ENCODE assay signal across 9 mouse cellular contexts in the genomic region with DNA sequence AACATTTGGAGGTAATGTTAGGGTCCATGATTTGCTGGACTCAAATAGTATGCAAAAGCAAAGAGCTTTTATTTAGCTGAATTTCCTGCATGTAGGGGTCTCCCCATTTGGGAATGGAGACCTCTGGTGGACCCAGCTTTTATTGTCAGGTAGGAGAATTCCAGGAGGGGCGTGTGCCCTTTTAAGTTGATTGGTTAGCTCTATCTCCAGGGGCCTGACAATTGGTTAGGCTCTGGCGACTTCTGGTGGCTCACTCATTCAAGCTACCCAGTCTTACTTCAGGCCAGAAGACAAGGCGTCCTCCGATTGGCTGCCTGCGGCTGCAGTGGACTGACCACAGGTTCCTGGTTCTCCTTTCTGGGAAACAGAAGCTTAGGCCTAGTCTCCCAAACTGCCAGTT. TPM values are rescaled to one million over a fixed set of nuclear protein-coding genes. Genes with fewer than 3 reads are reported as not detected.
DNase-seq lines count a peak whose midpoint lies in the region; ATAC-seq and TF ChIP-seq lines count a peak whose summit lies in the region.
"Had no signal": no experiment of that assay in that cellular context is flagged by ENCODE, and none has a peak within 500 bp of the region (broad histone marks: within the 10 kb centered on the region; RNA-seq: fewer than 3 reads in every experiment).

No protein-coding gene starts in this region.

- H3K4me1 ChIP-seq in CH12.LX (ENCODE audit: control insufficient read depth in 1 of 2, insufficient read depth in 2 of 2): peaks cover 2 to 18% of the 10 kb centered on the region in 2 experiments; a peak in 3 of 4 replicates
- peaks cover 30% of the 10 kb centered on the region for H3K4me1 ChIP-seq in heart, embryonic 13.5 days
- H3K4me1 ChIP-seq in limb, embryonic 10.5 days: peaks cover 19% of the 10 kb centered on the region
- no peaks in the 10 kb centered on the region for H3K4me1 ChIP-seq in neural tube, embryonic 11.5 days (ENCODE audit: control insufficient read depth, insufficient read depth, low read length)

- no peak for TF ChIP-seq EP300 in CH12.LX (IDR thresholded peaks at IDR 0.05; ENCODE audit: low read length)

- no peaks in the 10 kb centered on the region for H3K27me3 ChIP-seq in CH12.LX (replicated peaks)
- H3K27me3 ChIP-seq in heart, embryonic 13.5 days (replicated peaks): no peaks in the 10 kb centered on the region
- H3K27me3 ChIP-seq in limb, embryonic 10.5 days (ENCODE audit: low read depth, poor library complexity, severe bottlenecking): no peaks in the 10 kb centered on the region
- H3K27me3 ChIP-seq in neural tube, embryonic 11.5 days (ENCODE audit: control insufficient read depth, insufficient read depth, low read length): no peaks in the 10 kb centered on the region

- 45% methylated on average over 5 of the region's 5 CpGs for WGBS in heart, embryonic 13.5 days
- WGBS in limb, embryonic 10.5 days: 38% methylated on average over 5 of the region's 5 CpGs
- WGBS in neural tube, embryonic 11.5 days: 45% methylated on average over 5 of the region's 5 CpGs

- H3K4me3 ChIP-seq in CH12.LX (replicated peaks in 1 of 3; ENCODE audit: low read depth in 2 of 3, low read length in 2 of 3, poor library complexity in 1 of 3): no peak overlapping the region
- H3K4me3 ChIP-seq in heart, embryonic 13.5 days: no peak overlapping the region
- H3K4me3 ChIP-seq in limb, embryonic 10.5 days: no peak overlapping the region
- H3K4me3 ChIP-seq in neural tube, embryonic 11.5 days (ENCODE audit: low read depth, low read length): no peak overlapping the region
- H3K4me3 ChIP-seq: erythroblast, embryonic 14.5 days had no signal

- ATAC-seq in heart, embryonic 13.5 days (ENCODE audit: extremely low read depth, insufficient number of reproducible peaks, low FRiP score, low TSS enrichment): peak; percentile 62; the same call in 1 of the 2 replicates
- ATAC-seq in neural tube, embryonic 11.5 days (ENCODE audit: insufficient read depth, low FRiP score, low TSS enrichment): no peak

- TF ChIP-seq CTCF in CH12.LX (conservative IDR thresholded peaks at IDR 0.05 in 1 of 2, IDR thresholded peaks at IDR 0.05 in 1 of 2; ENCODE audit: low read depth in 2 of 2, low read length in 2 of 2): peak in 1 of 2 experiments; percentile 41; a peak in 2 of 4 replicates

- no peak overlapping the region for H3K27ac ChIP-seq in CH12.LX (ENCODE audit: insufficient read depth, low read depth)
- no peak overlapping the region; the same call in 1 of the 2 replicates for H3K27ac ChIP-seq in heart, embryonic 13.5 days (replicated peaks)
- H3K27ac ChIP-seq in limb, embryonic 10.5 days: peak overlapping the region; percentile 47; the same call in 1 of the 2 replicates
- no peak overlapping the region for H3K27ac ChIP-seq in neural tube, embryonic 11.5 days (ENCODE audit: low read depth, low read length)

- no peak for TF ChIP-seq POLR2A in CH12.LX (IDR thresholded peaks at IDR 0.05; ENCODE audit: low read depth, low read length)

- H3K9me3 ChIP-seq in CH12.LX (replicated peaks; ENCODE audit: low read length): no peaks in the 10 kb centered on the region
- no peaks in the 10 kb centered on the region for H3K9me3 ChIP-seq in heart, embryonic 13.5 days
- H3K9me3 ChIP-seq in limb, embryonic 10.5 days (replicated peaks): no peaks in the 10 kb centered on the region
- no peaks in the 10 kb centered on the region for H3K9me3 ChIP-seq in neural tube, embryonic 11.5 days (ENCODE audit: control insufficient read depth, low read length)

- DNase-seq in CH12.LX (ENCODE audit: extremely low read depth): no peak
- peak; percentile 42 for DNase-seq in Muller cell, postnatal 12 days (ENCODE audit: inconsistent ontology term)
- peak; percentile 35 for DNase-seq in limb, embryonic 10.5 days (ENCODE audit: low spot score)
- peak; percentile 31 for DNase-seq in neural tube, embryonic 11.5 days (ENCODE audit: low spot score)
- no peak for DNase-seq in cerebellum, adult 18-20 months
- no peak for DNase-seq in left cerebral cortex, adult 11 months (ENCODE audit: low spot score)
- DNase-seq in testis, postnatal 14 days (ENCODE audit: low spot score): no peak

- TF ChIP-seq RAD21 in CH12.LX (IDR thresholded peaks at IDR 0.05; ENCODE audit: low read depth, low read length): peak; percentile 37

- no peaks in the 10 kb centered on the region for H3K79me2 ChIP-seq in CH12.LX (replicated peaks; ENCODE audit: control insufficient read depth, extremely low read depth, insufficient read depth, poor library complexity, severe bottlenecking)

- H3K9ac ChIP-seq in CH12.LX (ENCODE audit: insufficient read depth, low read depth): no peak overlapping the region
- H3K9ac ChIP-seq in heart, embryonic 13.5 days: no peak overlapping the region
- H3K9ac ChIP-seq in neural tube, embryonic 11.5 days (ENCODE audit: low read length): no peak overlapping the region

- dilution Hi-C loops in CH12.LX (cut with MboI; ENCODE audit: extremely low pct_ligation_motif_present, extremely low pct_unique_long_range_greater_than_20kb, low sequenced_read_pairs): no loop called here

- no peak overlapping the region for H3K4me2 ChIP-seq in CH12.LX (ENCODE audit: insufficient read depth, low read depth, poor library complexity, severe bottlenecking)
- H3K4me2 ChIP-seq in heart, embryonic 13.5 days: no peak overlapping the region
- no peak overlapping the region for H3K4me2 ChIP-seq in neural tube, embryonic 11.5 days (ENCODE audit: low read depth)

- H3K36me3 ChIP-seq in CH12.LX (replicated peaks in 1 of 2; ENCODE audit: control insufficient read depth in 1 of 2, insufficient read depth in 1 of 2, low read length in 1 of 2): peaks cover 0 to 12% of the 10 kb centered on the region in 2 experiments
- no peaks in the 10 kb centered on the region for H3K36me3 ChIP-seq in heart, embryonic 13.5 days
- no peaks in the 10 kb centered on the region for H3K36me3 ChIP-seq in limb, embryonic 10.5 days
- H3K36me3 ChIP-seq in neural tube, embryonic 11.5 days (ENCODE audit: control insufficient read depth, insufficient read depth, low read length): no peaks in the 10 kb centered on the region

- in situ Hi-C loops in CH12.LX (cut with MboI; ENCODE audit: low pct_ligation_motif_present, low pct_unique_long_range_greater_than_20kb, low sequenced_read_pairs): loop anchor here (25.0 kb wide), 1 partner anchor 314 kb away; no protein-coding TSS in a partner anchor

TF ChIP-seq in CH12.LX, 34 proteins besides CTCF, POLR2A, EP300 and RAD21:
- TF ChIP-seq MAFK (IDR thresholded peaks at IDR 0.05; ENCODE audit: insufficient replicate concordance, low read length) (no peak), ELF1 (IDR thresholded peaks at IDR 0.05; ENCODE audit: low read depth, low read length) (no peak), SMC3 (IDR thresholded peaks at IDR 0.05; ENCODE audit: low read depth, low read length) (peak; percentile 36), PAX5 (IDR thresholded peaks at IDR 0.05; ENCODE audit: low read length) (no peak), UBTF (IDR thresholded peaks at IDR 0.05; ENCODE audit: low read depth, low read length) (no peak), JUND (conservative IDR thresholded peaks at IDR 0.05; ENCODE audit: low read depth, low read length) (no peak)

RNA-seq across cellular contexts. Expression of gene Dcaf17, which starts 28.3 kb away (rescaled TPM):
- total RNA-seq in CH12.LX (2012; rRNA removed): 13.6 and 15.6 TPM in 2 replicates
- total RNA-seq in CH12.LX (2014; rRNA removed): 28.1 and 29.3 TPM in 2 replicates
- polyA plus RNA-seq in CH12.LX (2012; ENCODE audit: insufficient read length, low read depth): 20.9 and 22.7 TPM in 2 replicates
- polyA plus RNA-seq in heart, embryonic 13.5 days (2015; fragmentation: Nextera tagmentation; extraction: Ambion mirVana): 17.7 and 18.7 TPM in 2 replicates
- 30.6 and 31.1 TPM in 2 replicates for polyA plus RNA-seq in limb, embryonic 10.5 days (2016; fragmentation: Nextera tagmentation; extraction: Ambion mirVana)
- polyA plus RNA-seq in neural tube, embryonic 11.5 days (2014; fragmentation: Nextera tagmentation; extraction: Ambion mirVana): 33.1 and 34.7 TPM in 2 replicates

RNA-seq across cellular contexts. Expression of gene Mettl8, which starts 28.6 kb away (rescaled TPM):
- total RNA-seq in CH12.LX (2012; rRNA removed) (8.8 and 9.2 TPM in 2 replicates), CH12.LX (2014; rRNA removed) (7.8 and 10.4 TPM in 2 replicates)
- polyA plus RNA-seq in CH12.LX (2012; ENCODE audit: insufficient read length, low read depth): 6.9 and 7.5 TPM in 2 replicates
- polyA plus RNA-seq in heart, embryonic 13.5 days (2015; fragmentation: Nextera tagmentation; extraction: Ambion mirVana): 9.4 and 9.8 TPM in 2 replicates
- 22.9 and 23.1 TPM in 2 replicates for polyA plus RNA-seq in limb, embryonic 10.5 days (2016; fragmentation: Nextera tagmentation; extraction: Ambion mirVana)
- polyA plus RNA-seq in neural tube, embryonic 11.5 days (2014; fragmentation: Nextera tagmentation; extraction: Ambion mirVana): 21.3 and 21.4 TPM in 2 replicates

Comparison
In these comparisons a context has a peak if more than half of its experiments do, and no peak if none do; other contexts are left out.
1. DNase-seq: peak in Muller cell, postnatal 12 days (single experiment), limb, embryonic 10.5 days (single experiment) and neural tube, embryonic 11.5 days (single experiment); none in CH12.LX (single experiment), cerebellum, adult 18-20 months (0 of 2), left cerebral cortex, adult 11 months (single experiment) and testis, postnatal 14 days (single experiment).